Mouse (Mus musculus) C2C12 (cell line): ENCODE data around the gene Mecom.

Experiments
- CTCF ChIP-seq: IDR thresholded peaks from one replicate; pipeline ENCODE4 v1.5.1; 2011; ENCODE audit not compliant: control insufficient read depth, insufficient read depth, insufficient read length
- FOSL1 ChIP-seq: IDR thresholded peaks from one replicate; pipeline ENCODE4 v1.8.0; 2011; ENCODE audit warnings: mild to moderate bottlenecking, low read length; ENCODE audit not compliant: poor library complexity, insufficient read depth, severe bottlenecking
- MYOD1 ChIP-seq: IDR thresholded peaks from one replicate; pipeline ENCODE4 v1.6.1; 2011; ENCODE audit warnings: low read depth; ENCODE audit not compliant: control insufficient read depth, insufficient read length
- MYOG ChIP-seq: IDR thresholded peaks from one replicate; pipeline ENCODE4 v1.6.1; 2011; ENCODE audit not compliant: control insufficient read depth, insufficient read length; ENCODE audit errors: extremely low read depth

DNA sequence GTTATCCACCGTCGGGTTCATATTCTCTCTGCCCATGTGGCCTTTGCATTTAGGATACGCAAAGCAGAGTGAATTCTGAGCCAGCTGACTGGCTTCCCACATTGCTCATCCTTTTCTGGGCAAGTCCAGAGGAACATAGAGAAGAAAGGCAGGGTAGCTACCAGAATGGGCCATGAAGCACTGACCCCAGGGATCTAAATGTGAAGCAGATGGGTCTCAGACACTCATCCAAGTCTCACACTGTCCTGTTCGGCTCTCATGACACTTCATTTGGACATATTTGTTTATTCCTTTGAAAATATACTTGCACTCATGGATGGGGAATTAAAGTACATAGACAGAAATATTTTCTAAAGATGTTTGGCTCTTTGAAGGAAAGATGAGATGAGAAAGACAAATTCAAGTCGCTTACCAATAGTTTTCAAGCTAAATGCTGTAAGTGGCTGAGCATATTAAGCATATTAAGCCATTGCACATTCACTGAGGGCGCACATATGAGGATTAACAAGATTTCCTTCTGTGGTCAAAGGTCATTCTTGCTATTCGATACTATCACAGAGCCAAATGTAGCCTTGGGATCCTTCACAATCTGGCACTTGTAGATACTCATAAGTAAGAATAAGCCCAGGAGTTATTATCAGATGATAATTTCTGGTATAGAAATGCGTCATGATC lies 365.9 kb downstream of the Mecom start:
- TF ChIP-seq CTCF (no peak), MYOG (no peak), FOSL1 (no peak), MYOD1 (no peak)
